Mouse (Mus musculus): ENCODE results near the gene Mrpl53. TPM values are rescaled to one million over a fixed set of nuclear protein-coding genes. Genes with fewer than 3 reads are reported as not detected.

Mrpl53 gene
- polyA plus RNA-seq, 1 experiment from 2014 or later = 156 TPM

DNA sequence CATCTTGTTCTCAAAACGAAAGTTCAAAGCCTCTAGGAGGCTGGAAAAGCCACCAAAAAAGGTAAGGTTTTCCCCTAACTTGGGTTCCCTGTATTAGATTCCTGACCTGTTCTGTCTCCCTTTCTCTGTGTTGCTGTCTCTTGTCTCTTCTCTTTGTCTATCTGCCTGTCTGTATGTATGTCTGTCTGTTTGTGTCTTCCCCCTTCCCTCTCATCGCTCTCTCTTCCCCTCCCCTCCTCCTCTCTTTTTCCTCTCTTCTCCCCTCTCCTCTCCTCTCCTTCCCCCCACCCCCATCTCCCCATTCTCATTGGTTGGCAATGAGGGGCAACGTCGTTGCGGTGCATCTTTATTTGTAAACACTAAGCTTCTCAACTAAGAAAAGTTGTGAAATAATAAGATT is 16.5 kb downstream of the Mrpl53 start, which contains the start of gene Ino80b:
TSS of gene Ino80b (minus strand) at position 101 of the 400 bp plus-strand sequence.
- Histone ChIP-seq H3K4me2 (peak within 1 kb of the TSS; percentile 81), H3K9me3 (replicated peaks) (no peaks in the 10 kb centered on the region), H3K36me3 (no peaks in the 10 kb centered on the region), H3K9ac (peak within 1 kb of the TSS; percentile 81), H3K27me3 (replicated peaks) (no peaks in the 10 kb centered on the region), H3K4me1 (replicated peaks) (peaks cover 28% of the 10 kb centered on the region), H3K4me3 (peak within 1 kb of the TSS; percentile 92), H3K27ac (ENCODE audit: poor library complexity, severe bottlenecking) (peak within 1 kb of the TSS; percentile 50; the same call in 1 of the 2 replicates)
- 28% methylated on average over 5 of the region's 5 CpGs for WGBS
- no peak for ATAC-seq (ENCODE audit: insufficient number of reproducible peaks, low FRiP score)

- Histone ChIP-seq H3K4me1 (replicated peaks) (peaks cover 19% of the 10 kb centered on the region), H3K4me3 (no peak overlapping the region), H3K4me2 (no peak overlapping the region), H3K9ac (no peak overlapping the region), H3K36me3 (no peaks in the 10 kb centered on the region), H3K27me3 (replicated peaks) (no peaks in the 10 kb centered on the region), H3K9me3 (replicated peaks) (no peaks in the 10 kb centered on the region), H3K27ac (ENCODE audit: poor library complexity, severe bottlenecking) (no peak overlapping the region)
- WGBS = 92% methylated on average over 5 of the region's 5 CpGs
- ATAC-seq (ENCODE audit: insufficient number of reproducible peaks, low FRiP score) = no peak
Measured at GRCm38 (mm10) chr6:83127419-83127818, 18.6 kb downstream of the Mrpl53 start.

- Histone ChIP-seq H3K27ac (ENCODE audit: poor library complexity, severe bottlenecking) (no peak overlapping the region), H3K27me3 (replicated peaks) (peaks cover 11% of the 10 kb centered on the region; the same call in 1 of the 2 replicates), H3K36me3 (no peaks in the 10 kb centered on the region), H3K4me3 (no peak overlapping the region), H3K4me2 (no peak overlapping the region), H3K4me1 (replicated peaks) (peaks cover 16% of the 10 kb centered on the region), H3K9me3 (replicated peaks) (no peaks in the 10 kb centered on the region), H3K9ac (no peak overlapping the region; the same call in 1 of the 2 replicates)
- no peak for ATAC-seq (ENCODE audit: insufficient number of reproducible peaks, low FRiP score)
- 73% methylated on average over 6 of the region's 6 CpGs for WGBS
Measured at GRCm38 (mm10) chr6:83131469-83132034, 22.7 kb downstream of the Mrpl53 start.

GRCm38 (mm10) chr6:83132176-83132919 is 23.5 kb downstream of the Mrpl53 start:
- WGBS = 78% methylated on average over 9 of the region's 9 CpGs

DNA sequence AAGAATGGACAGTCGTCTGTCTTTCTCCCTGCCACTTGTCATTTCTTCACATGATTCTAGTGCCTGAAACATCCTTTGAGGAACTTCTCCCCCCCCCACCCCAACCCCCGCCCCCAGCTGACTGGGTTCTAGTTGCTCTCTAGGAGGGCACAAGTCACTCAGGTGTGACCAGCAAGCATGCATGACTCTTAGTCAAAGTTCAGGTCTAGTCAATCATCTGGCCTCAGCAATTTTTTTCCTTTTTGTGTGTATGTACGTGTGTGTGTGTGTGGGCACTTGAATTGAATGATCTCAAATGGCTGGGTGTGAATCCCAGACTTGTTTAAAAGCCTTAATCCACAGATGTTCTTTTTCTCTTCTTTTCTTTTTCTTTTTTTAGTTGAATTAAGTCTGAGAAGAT is 25.4 kb downstream of the Mrpl53 start:
- Histone ChIP-seq H3K9ac (no peak overlapping the region), H3K4me2 (no peak overlapping the region), H3K36me3 (no peaks in the 10 kb centered on the region; the same call in 1 of the 2 replicates), H3K9me3 (replicated peaks) (no peaks in the 10 kb centered on the region), H3K27me3 (replicated peaks) (peaks cover 11% of the 10 kb centered on the region; the same call in 1 of the 2 replicates), H3K4me3 (no peak overlapping the region), H3K4me1 (replicated peaks) (peaks cover 32% of the 10 kb centered on the region), H3K27ac (ENCODE audit: poor library complexity, severe bottlenecking) (no peak overlapping the region)
- ATAC-seq (ENCODE audit: insufficient number of reproducible peaks, low FRiP score) = no peak
- 70% methylated on average over 3 of the region's 3 CpGs for WGBS

More at GRCm38 (mm10) chr6:83132176-83132919, 23.5 kb downstream of the Mrpl53 start:
- H3K4me3 ChIP-seq = no peak overlapping the region
- H3K4me2 ChIP-seq = no peak overlapping the region
- H3K36me3 ChIP-seq = no peaks in the 10 kb centered on the region
- no peak for ATAC-seq (ENCODE audit: insufficient number of reproducible peaks, low FRiP score)
- peaks cover 18% of the 10 kb centered on the region for H3K4me1 ChIP-seq (replicated peaks)
- no peak overlapping the region for H3K9ac ChIP-seq
- no peaks in the 10 kb centered on the region for H3K9me3 ChIP-seq (replicated peaks)
- peaks cover 11% of the 10 kb centered on the region; the same call in 1 of the 2 replicates for H3K27me3 ChIP-seq (replicated peaks)
- H3K27ac ChIP-seq (ENCODE audit: poor library complexity, severe bottlenecking) = no peak overlapping the region

- no peaks in the 10 kb centered on the region for H3K9me3 ChIP-seq (replicated peaks)
- no peak for ATAC-seq (ENCODE audit: insufficient number of reproducible peaks, low FRiP score)
- peak within 1 kb of the TSS; percentile 92 for H3K9ac ChIP-seq
- H3K4me2 ChIP-seq = peak within 1 kb of the TSS; percentile 85
- WGBS = 66% methylated on average over 7 of the region's 7 CpGs
- peak within 1 kb of the TSS; percentile 100 for H3K27ac ChIP-seq (ENCODE audit: poor library complexity, severe bottlenecking)
- H3K36me3 ChIP-seq = no peaks in the 10 kb centered on the region; the same call in 1 of the 2 replicates
- H3K4me1 ChIP-seq (replicated peaks) = peaks cover 34% of the 10 kb centered on the region
- H3K4me3 ChIP-seq = peak within 1 kb of the TSS; percentile 68
- peaks cover 11% of the 10 kb centered on the region; the same call in 1 of the 2 replicates for H3K27me3 ChIP-seq (replicated peaks)
Measured at GRCm38 (mm10) chr6:83134951-83135513, 26.2 kb downstream of the Mrpl53 start, which contains the start of gene Rtkn. Gene Rtkn, plus strand, starts transcription at chr6:83135463.

DNA sequence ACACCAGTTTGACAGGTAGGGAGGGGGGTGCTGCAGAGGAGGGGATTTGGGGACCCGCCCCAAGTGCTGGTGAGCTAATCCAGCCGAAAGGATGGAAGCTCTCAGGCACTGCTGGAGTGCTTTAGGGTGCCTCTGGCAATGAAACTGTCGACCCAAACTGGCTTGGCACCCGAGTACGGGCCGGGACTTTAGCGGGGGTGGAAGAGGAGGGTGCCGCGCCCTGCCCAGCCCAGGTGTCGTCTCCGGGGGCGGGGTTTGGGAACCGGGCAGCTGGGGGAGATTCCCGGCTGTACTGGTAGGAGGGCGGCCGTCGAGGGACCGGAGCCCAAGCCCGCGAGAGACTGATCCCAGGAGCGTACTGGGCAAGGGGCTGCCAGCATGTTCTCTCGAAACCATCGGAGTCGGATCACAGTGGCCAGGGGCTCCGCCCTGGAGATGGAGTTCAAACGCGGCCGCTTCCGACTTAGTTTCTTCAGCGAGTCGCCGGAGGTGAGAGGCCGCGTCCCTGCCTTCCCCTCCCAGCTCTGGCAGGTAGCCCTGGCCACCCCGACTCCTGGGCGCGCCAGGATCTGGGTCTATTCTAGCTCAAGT is 26.8 kb downstream of the Mrpl53 start:
- WGBS = 7% methylated on average over 37 of the region's 37 CpGs
- Histone ChIP-seq H3K4me2 (peak overlapping the region; percentile 85), H3K4me1 (replicated peaks) (peaks cover 34% of the 10 kb centered on the region), H3K9me3 (replicated peaks) (no peaks in the 10 kb centered on the region), H3K27me3 (replicated peaks) (peaks cover 11% of the 10 kb centered on the region; the same call in 1 of the 2 replicates), H3K36me3 (no peaks in the 10 kb centered on the region; the same call in 1 of the 2 replicates), H3K9ac (peak overlapping the region; percentile 92), H3K27ac (ENCODE audit: poor library complexity, severe bottlenecking) (no peak overlapping the region), H3K4me3 (peak overlapping the region; percentile 68)
- no peak for ATAC-seq (ENCODE audit: insufficient number of reproducible peaks, low FRiP score)

GRCm38 (mm10) chr6:83136291-83136880 is 27.5 kb downstream of the Mrpl53 start:
- Histone ChIP-seq H3K4me2 (peak overlapping the region; percentile 85), H3K4me1 (replicated peaks) (peaks cover 37% of the 10 kb centered on the region), H3K27ac (ENCODE audit: poor library complexity, severe bottlenecking) (peak overlapping the region; percentile 100), H3K9me3 (replicated peaks) (no peaks in the 10 kb centered on the region), H3K9ac (peak overlapping the region; percentile 92), H3K36me3 (no peaks in the 10 kb centered on the region; the same call in 1 of the 2 replicates), H3K4me3 (peak overlapping the region; percentile 68), H3K27me3 (replicated peaks) (peaks cover 11% of the 10 kb centered on the region; the same call in 1 of the 2 replicates)
- ATAC-seq (ENCODE audit: insufficient number of reproducible peaks, low FRiP score) = no peak
- WGBS = 21% methylated on average over 5 of the region's 5 CpGs

GRCm38 (mm10) chr6:83136881-83137575 is 28.2 kb downstream of the Mrpl53 start:
- Histone ChIP-seq H3K9me3 (replicated peaks) (no peaks in the 10 kb centered on the region), H3K27ac (ENCODE audit: poor library complexity, severe bottlenecking) (peak overlapping the region; percentile 100), H3K4me2 (peak overlapping the region; percentile 85), H3K4me1 (replicated peaks) (peaks cover 43% of the 10 kb centered on the region), H3K9ac (peak overlapping the region; percentile 92), H3K4me3 (peak overlapping the region; percentile 68), H3K36me3 (no peaks in the 10 kb centered on the region; the same call in 1 of the 2 replicates), H3K27me3 (replicated peaks) (peaks cover 11% of the 10 kb centered on the region; the same call in 1 of the 2 replicates)
- peak; percentile 83 for ATAC-seq (ENCODE audit: insufficient number of reproducible peaks, low FRiP score)
- WGBS = 1% methylated on average over 25 of the region's 26 CpGs

DNA sequence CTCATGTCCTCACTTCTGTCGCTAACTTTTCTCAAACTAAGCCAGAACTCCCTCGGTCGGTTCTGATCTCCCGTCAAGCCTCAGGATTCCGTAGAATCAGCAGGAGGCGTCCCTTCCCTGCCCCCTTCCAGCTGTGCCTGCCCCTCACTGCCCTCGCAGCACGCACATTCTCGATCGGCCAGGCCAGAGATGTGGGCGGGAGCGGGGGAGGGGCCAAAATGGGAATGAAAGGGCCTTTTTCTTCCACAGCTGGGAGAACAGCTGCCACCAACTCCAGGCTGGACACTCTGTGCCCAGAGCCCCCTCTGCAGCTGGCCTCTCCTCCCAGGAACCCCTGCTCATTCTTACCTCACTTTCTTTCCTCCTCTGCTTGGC is 28.7 kb downstream of the Mrpl53 start:
- H3K9ac ChIP-seq = peak overlapping the region; percentile 92
- H3K4me1 ChIP-seq (replicated peaks) = peaks cover 48% of the 10 kb centered on the region
- peak; percentile 85 for ATAC-seq (ENCODE audit: insufficient number of reproducible peaks, low FRiP score)
- H3K4me2 ChIP-seq = peak overlapping the region; percentile 85
- no peaks in the 10 kb centered on the region for H3K9me3 ChIP-seq (replicated peaks)
- H3K4me3 ChIP-seq = peak overlapping the region; percentile 68
- H3K36me3 ChIP-seq = no peaks in the 10 kb centered on the region; the same call in 1 of the 2 replicates
- H3K27ac ChIP-seq (ENCODE audit: poor library complexity, severe bottlenecking) = peak overlapping the region; percentile 100
- H3K27me3 ChIP-seq (replicated peaks) = peaks cover 11% of the 10 kb centered on the region; the same call in 1 of the 2 replicates
- 1% methylated on average over 12 of the region's 12 CpGs for WGBS
